Comparison of ENCODE assay signal across 8 mouse cellular contexts in genomic region chr16:58523972-58524850, GRCm38 (mm10). TPM values are rescaled to one million over a fixed set of nuclear protein-coding genes. Genes with fewer than 3 reads are reported as not detected.
DNase-seq lines count a peak whose midpoint lies in the region; ATAC-seq and TF ChIP-seq lines count a peak whose summit lies in the region.

Gene St3gal6 (minus strand): TSS chr16:58524243.

- no peak for ATAC-seq in lung, postnatal 0 days
- ATAC-seq in embryonic facial prominence, embryonic 14.5 days (ENCODE audit: low read depth): no peak
- no peak for ATAC-seq in heart, embryonic 14.5 days (ENCODE audit: insufficient number of reproducible peaks, insufficient read depth, low FRiP score, low read depth)
- ATAC-seq in neutrophil, adult 5-6 weeks (ENCODE audit: extremely low read depth, insufficient number of reproducible peaks, low FRiP score, poor library complexity, severe bottlenecking): no peak

- peak within 1 kb of the TSS; percentile 86 for H3K9ac ChIP-seq in lung, postnatal 0 days (replicated peaks; ENCODE audit: low read depth)
- H3K9ac ChIP-seq in embryonic facial prominence, embryonic 14.5 days (ENCODE audit: low read depth, low read length): peak within 1 kb of the TSS; percentile 81
- peak within 1 kb of the TSS; percentile 96 for H3K9ac ChIP-seq in heart, embryonic 14.5 days (ENCODE audit: low read length)

- WGBS in lung, postnatal 0 days: 76% methylated on average over 12 of the region's 12 CpGs
- 86% methylated on average over 12 of the region's 12 CpGs for WGBS in embryonic facial prominence, embryonic 14.5 days
- 73% methylated on average over 12 of the region's 12 CpGs for whole genome bisulfite sequencing in heart, embryonic 14.5 days

- no peak for TF ChIP-seq CTCF in lung, postnatal 0 days (IDR thresholded peaks at IDR 0.05)

- H3K27ac ChIP-seq in lung, postnatal 0 days (ENCODE audit: low read length): peak within 1 kb of the TSS; percentile 86
- H3K27ac ChIP-seq in embryonic facial prominence, embryonic 14.5 days (replicated peaks; ENCODE audit: low read depth, low read length): peak within 1 kb of the TSS; percentile 77
- peak within 1 kb of the TSS; percentile 84 to 88 for H3K27ac ChIP-seq in heart, embryonic 14.5 days (replicated peaks in 1 of 2; ENCODE audit: control insufficient read depth in 1 of 2, insufficient read depth in 1 of 2, low read depth in 2 of 2, low read length in 2 of 2)

- H3K4me1 ChIP-seq in lung, postnatal 0 days (ENCODE audit: insufficient read depth, low read depth, low read length): peaks cover 4% of the 10 kb centered on the region; the same call in 1 of the 2 replicates
- H3K4me1 ChIP-seq in embryonic facial prominence, embryonic 14.5 days (ENCODE audit: control insufficient read depth, insufficient read depth, low read length): no peaks in the 10 kb centered on the region
- peaks cover 2 to 7% of the 10 kb centered on the region in 2 experiments; a peak in 2 of 4 replicates for H3K4me1 ChIP-seq in heart, embryonic 14.5 days (ENCODE audit: control insufficient read depth in 2 of 2, insufficient read depth in 2 of 2, low read length in 2 of 2)

- H3K9me3 ChIP-seq in lung, postnatal 0 days (ENCODE audit: low read length): no peaks in the 10 kb centered on the region
- peaks cover 10% of the 10 kb centered on the region for H3K9me3 ChIP-seq in embryonic facial prominence, embryonic 14.5 days (ENCODE audit: control insufficient read depth, low read length)
- no peaks in the 10 kb centered on the region for H3K9me3 ChIP-seq in heart, embryonic 14.5 days (ENCODE audit: control insufficient read depth, low read length)

- DNase-seq in lung, postnatal 0 days (ENCODE audit: low spot score): no peak
- DNase-seq in lung, postnatal 14 days: no peak
- DNase-seq in embryonic facial prominence, embryonic 14.5 days (ENCODE audit: low spot score): no peak
- no peak for DNase-seq in left cerebral cortex, postnatal 4 days
- DNase-seq in embryo, embryonic 10.5 days (ENCODE audit: low spot score): no peak
- no peak for DNase-seq in frontal cortex, postnatal 14 days (ENCODE audit: low spot score in 2 of 2)

- intact Hi-C loops in left cerebral cortex, postnatal 4 days (cut with DNase I): loop anchor here (10.0 kb wide), 1 partner anchor 91 kb away; the partner anchor contains the start of gene Gm813

- peak within 1 kb of the TSS; percentile 95 for H3K4me2 ChIP-seq in lung, postnatal 0 days (replicated peaks; ENCODE audit: low read depth, low read length)
- H3K4me2 ChIP-seq in embryonic facial prominence, embryonic 14.5 days (ENCODE audit: low read depth, low read length): peak within 1 kb of the TSS; percentile 73
- peak within 1 kb of the TSS; percentile 88 for H3K4me2 ChIP-seq in heart, embryonic 14.5 days (ENCODE audit: low read length)

- H3K27me3 ChIP-seq in lung, postnatal 0 days (replicated peaks; ENCODE audit: insufficient read depth, low read length): no peaks in the 10 kb centered on the region
- no peaks in the 10 kb centered on the region for H3K27me3 ChIP-seq in embryonic facial prominence, embryonic 14.5 days (replicated peaks; ENCODE audit: control insufficient read depth, insufficient read depth, low read length)
- H3K27me3 ChIP-seq in heart, embryonic 14.5 days (ENCODE audit: control insufficient read depth, insufficient read depth, low read length): no peaks in the 10 kb centered on the region

- peak within 1 kb of the TSS; percentile 79 for H3K4me3 ChIP-seq in lung, postnatal 0 days (ENCODE audit: low read depth, low read length)
- H3K4me3 ChIP-seq in embryonic facial prominence, embryonic 14.5 days (ENCODE audit: low read depth, low read length): peak within 1 kb of the TSS; percentile 78
- H3K4me3 ChIP-seq in heart, embryonic 14.5 days (ENCODE audit: control insufficient read depth in 1 of 2, insufficient read depth in 1 of 2, low read depth in 1 of 2, low read length in 2 of 2): peak within 1 kb of the TSS; percentile 90 to 92

- TF ChIP-seq EP300 in lung, postnatal 0 days (IDR thresholded peaks at IDR 0.05): no peak

- H3K36me3 ChIP-seq in lung, postnatal 0 days (ENCODE audit: insufficient read depth, low read length): no peaks in the 10 kb centered on the region
- no peaks in the 10 kb centered on the region for H3K36me3 ChIP-seq in embryonic facial prominence, embryonic 14.5 days (ENCODE audit: control insufficient read depth, insufficient read depth, low read length)
- no peaks in the 10 kb centered on the region for H3K36me3 ChIP-seq in heart, embryonic 14.5 days (ENCODE audit: control insufficient read depth, insufficient read depth, low read length)

RNA-seq across cellular contexts. Expression of gene St3gal6, which starts in this region (rescaled TPM):
- 52.3 and 56.0 TPM in 2 replicates for polyA plus RNA-seq in lung, postnatal 0 days (2015; fragmentation: Nextera tagmentation; extraction: Ambion mirVana)
- 12.8 and 14.0 TPM in 2 replicates for polyA plus RNA-seq in embryonic facial prominence, embryonic 14.5 days (2014; fragmentation: Nextera tagmentation; extraction: Ambion mirVana)
- polyA plus RNA-seq in heart, embryonic 14.5 days (2014; fragmentation: Nextera tagmentation; extraction: Ambion mirVana): 11.4 and 16.0 TPM in 2 replicates
- 10 to 100 TPM; 12.6 to 14.4 TPM for total RNA-seq in left cerebral cortex, postnatal 4 days (2021)
- total RNA-seq in neutrophil, adult 5-6 weeks (2017): 190 and 210 TPM in 2 replicates

Comparison
In these comparisons a context has a peak if more than half of its experiments do, and no peak if none do; other contexts are left out.
1. RNA of gene St3gal6 (total RNA-seq): 190 to 210 TPM in neutrophil, adult 5-6 weeks; 12.6 to 14.4 TPM in left cerebral cortex, postnatal 4 days; every median in the first group is over 10 times any median in the second.
2. Peak in every context shown above with its lines, with median percentiles within 50 percentile points of each other: H3K27ac ChIP-seq, H3K4me2 ChIP-seq, H3K4me3 ChIP-seq and H3K9ac ChIP-seq.